Mouse (Mus musculus) kidney, adult 11 months (tissue): ENCODE data around the gene Klhl34.

Experiments
- DNase-seq: peaks from one replicate; pipeline ENCODE4 v3.0.0; 2022

Klhl34 gene

GRCm38 (mm10) chrX:157818207-157818920, at the start of gene Klhl34:
Klhl34 (plus strand) TSS chrX:157818435.
- no peak for DNase-seq

- DNase-seq = no peak
Measured at GRCm38 (mm10) chrX:157801669-157802068, 16.6 kb upstream of the Klhl34 start.

GRCm38 (mm10) chrX:157809721-157810120, 8.5 kb upstream of the Klhl34 start:
- no peak for DNase-seq

GRCm38 (mm10) chrX:157817571-157818206, 546 bp upstream of the Klhl34 start:
- DNase-seq = no peak

GRCm38 (mm10) chrX:157818921-157819260, 656 bp downstream of the Klhl34 start:
- no peak for DNase-seq

- no peak for DNase-seq
Measured at GRCm38 (mm10) chrX:157829983-157830382, 11.7 kb downstream of the Klhl34 start.
